Mouse (Mus musculus): ENCODE measurements around the gene Zfp281.

Gene Zfp281

DNA sequence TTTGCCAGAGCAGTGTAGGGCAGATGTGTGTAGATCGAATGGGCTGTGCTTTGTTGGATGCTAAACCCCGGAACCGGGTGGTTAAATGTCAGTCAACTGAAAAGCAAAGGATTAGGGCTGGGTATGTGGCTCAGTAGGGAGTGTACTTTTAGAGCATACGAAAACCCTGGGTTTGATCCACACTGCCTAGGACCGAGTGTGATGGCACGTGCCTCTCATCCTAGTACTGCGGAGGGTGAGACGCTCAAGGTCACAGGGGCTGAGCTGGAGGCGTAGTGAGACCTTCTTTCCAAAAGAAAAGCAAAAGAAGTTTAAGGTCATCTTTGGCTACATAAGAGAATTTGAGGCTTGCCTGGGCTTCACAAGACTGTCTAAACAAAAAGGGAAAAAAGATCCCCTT is 34.6 kb downstream of the Zfp281 start:
- DNase-seq, result no peak

DNA sequence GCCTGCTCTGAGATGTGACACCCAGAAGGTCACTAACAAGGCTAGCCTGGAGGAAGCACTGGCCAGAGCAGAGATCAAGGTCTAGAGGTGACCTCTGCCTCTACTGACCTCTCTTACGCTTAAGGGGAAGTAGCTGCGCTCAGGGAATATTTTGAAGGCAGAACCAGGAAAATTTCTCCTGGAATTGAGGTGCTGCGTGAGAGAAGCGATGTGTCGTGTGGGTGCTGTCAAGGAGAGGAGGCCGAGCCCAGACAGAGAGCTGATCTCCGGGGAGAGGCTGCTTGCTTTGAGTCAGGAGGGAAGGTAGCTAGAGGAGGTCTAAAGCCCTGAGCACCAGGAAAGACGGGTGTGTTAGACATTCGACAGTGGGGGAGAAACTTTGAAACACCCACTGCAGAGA is 35.2 kb downstream of the Zfp281 start:
- no peak for DNase-seq

GRCm38 (mm10) chr1:136661511-136661910 is 36.8 kb downstream of the Zfp281 start:
- no peak for DNase-seq

GRCm38 (mm10) chr1:136661939-136662563 is 37.4 kb downstream of the Zfp281 start:
- DNase-seq, result no peak

GRCm38 (mm10) chr1:136664921-136665582 is 40.4 kb downstream of the Zfp281 start:
- DNase-seq, result no peak

- DNase-seq, result no peak
These were observed 41.8 kb downstream of the Zfp281 start for GRCm38 (mm10) chr1:136666513-136666912.

DNA sequence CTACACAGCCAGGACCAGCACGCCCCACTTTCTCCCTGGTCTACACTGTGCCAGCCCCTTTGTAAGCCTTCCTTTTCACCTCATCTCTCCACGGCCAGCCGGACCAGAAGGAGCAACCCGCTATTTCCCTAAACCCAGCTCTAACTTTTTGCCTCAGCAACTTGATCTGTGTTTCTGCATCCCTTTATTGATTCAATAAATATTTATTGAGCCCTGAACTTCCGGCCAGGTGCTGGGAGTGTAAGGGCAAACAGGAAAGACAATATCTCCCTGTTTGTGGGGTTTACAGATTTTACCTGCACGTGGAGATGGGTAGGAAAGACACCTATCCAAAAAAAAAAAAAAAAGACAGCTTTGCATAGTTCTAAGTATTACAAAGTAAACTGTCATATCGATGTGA is 45.2 kb downstream of the Zfp281 start:
- no peak for DNase-seq

- DNase-seq, result no peak
These were observed 45.7 kb downstream of the Zfp281 start for GRCm38 (mm10) chr1:136670421-136670820.

- DNase-seq, result no peak
These were observed 47.2 kb downstream of the Zfp281 start for GRCm38 (mm10) chr1:136671767-136672434.

GRCm38 (mm10) chr1:136672564-136672963 is 47.9 kb downstream of the Zfp281 start:
- no peak for DNase-seq

- no peak for DNase-seq
These were observed 48.6 kb downstream of the Zfp281 start for GRCm38 (mm10) chr1:136673293-136673692.

DNA sequence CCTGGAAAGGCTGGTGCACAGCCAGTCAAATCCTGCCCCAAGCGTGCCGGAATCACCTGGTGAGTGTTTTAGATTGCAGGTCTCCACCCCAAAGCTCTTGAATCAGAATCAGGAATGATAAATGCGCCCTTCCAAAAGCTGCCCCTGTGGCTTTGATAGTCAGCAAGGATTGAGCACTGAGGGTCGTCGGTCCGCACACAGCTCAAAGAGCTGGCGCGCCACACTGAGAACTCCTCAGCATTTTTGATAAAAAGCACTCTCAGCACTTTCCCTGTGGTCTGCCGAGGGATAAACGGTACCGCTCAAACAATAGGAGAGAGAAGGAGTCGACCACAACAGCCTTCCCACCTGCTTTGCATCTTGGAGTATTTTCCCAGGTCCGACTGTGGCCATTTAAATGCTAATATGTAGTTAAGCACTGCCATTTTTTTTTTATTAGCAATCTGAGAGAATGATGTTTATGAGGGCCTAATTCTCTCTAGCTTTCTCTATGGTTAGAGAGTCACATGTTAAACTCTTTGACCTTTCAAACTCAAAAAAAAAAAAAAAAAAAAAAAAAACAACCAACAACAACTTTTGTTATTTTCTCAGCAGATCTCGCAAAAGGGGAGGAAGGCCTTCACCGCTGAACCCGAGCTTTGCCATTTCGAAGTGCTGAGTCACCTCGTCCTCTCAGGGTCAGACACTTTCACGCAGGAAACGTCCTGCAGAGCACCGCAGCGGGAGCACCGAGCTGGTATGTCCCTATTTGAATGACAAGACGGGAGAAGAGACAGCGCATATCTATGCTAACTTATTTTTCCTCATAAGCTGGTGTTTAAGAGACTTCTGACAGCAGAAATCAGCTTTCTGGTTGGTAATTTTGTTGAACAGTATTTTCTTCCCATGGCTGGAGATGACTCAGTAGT is 50.1 kb downstream of the Zfp281 start:
- DNase-seq, result no peak

DNA sequence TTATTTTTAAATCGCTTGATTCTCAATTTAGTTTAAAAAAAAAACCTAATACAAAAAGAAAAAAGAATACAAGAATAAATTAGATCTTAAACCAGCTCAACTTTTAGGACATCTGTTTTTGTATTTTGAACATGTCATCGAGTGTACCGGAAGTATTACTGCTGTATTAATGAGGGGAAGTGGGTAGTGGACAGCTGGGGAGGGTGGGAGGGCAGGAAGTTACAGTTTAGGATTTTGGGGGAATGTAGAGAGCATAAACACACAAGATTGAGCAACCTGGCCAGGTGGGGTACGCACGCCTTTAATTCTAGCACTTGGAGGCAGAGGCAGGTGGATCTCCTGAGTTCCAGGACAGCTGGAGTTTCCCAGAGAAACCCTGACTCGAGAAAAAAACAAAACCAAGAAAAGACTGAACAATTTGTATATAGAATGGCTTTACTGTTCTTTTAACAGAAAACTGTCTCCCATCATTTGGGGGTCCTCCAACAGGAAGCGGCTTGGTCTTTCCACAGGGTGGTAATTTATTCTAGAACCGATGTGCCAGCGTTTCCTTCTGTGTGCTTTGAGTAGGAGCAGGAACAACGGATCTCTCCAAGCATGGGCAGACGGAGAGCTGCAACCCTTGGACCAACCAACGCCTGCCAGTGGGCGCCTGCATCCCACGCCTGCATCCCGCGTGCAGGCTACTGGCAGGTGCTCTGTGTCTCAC is 51.2 kb downstream of the Zfp281 start:
- DNase-seq, result peak; percentile 27

DNA sequence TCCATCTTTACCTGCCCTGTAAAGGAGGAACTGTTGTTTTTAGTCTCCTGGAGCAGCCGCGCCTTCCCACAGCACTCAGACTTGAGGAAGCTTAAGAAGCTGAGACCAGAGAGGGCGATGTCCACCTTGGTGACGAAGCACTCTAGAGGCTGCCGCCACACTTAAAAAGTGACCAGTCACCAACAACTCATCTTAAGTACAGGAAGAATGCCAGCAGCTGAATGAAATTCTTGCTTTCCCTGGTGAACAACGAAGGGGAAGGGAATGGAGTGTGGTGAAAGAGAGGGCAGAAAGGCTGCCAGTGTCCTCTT is 51.7 kb downstream of the Zfp281 start:
- no peak for DNase-seq

- no peak for DNase-seq
These were observed 53.2 kb downstream of the Zfp281 start for GRCm38 (mm10) chr1:136677847-136678325.

- no peak for DNase-seq
These were observed 54.1 kb downstream of the Zfp281 start for GRCm38 (mm10) chr1:136678836-136679235.

Measured in right cerebral cortex, postnatal 25 days (tissue).